Mouse (Mus musculus): Measurements from ENCODE around the gene Smurf2. TPM values are rescaled to one million over a fixed set of nuclear protein-coding genes. Genes with fewer than 3 reads are reported as not detected.

The Smurf2 gene
- polyA plus RNA-seq, 1 experiment from 2014 or later: 17.8 TPM

DNA sequence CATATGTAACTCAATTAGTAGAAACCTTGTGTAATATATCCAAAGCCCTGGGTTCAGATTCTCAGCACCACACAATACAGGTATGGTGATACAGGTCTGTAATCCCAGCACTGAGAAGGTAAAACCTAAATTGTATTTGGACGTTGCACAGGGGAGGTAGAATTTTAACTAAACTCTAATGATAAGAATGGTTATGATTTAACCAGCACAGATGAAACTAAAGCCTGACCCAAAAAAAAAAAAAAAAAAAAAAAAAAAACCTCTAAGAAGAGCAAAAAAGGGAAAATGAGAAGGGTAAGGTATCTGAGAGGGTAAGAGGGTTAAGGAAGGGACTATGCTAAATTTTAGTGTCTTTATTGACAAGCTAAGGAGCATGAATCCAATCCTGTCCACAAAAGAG lies 20.7 kb downstream of the Smurf2 start:
- Histone ChIP-seq H3K27ac (replicated peaks) (no peak overlapping the region), H3K9ac (replicated peaks) (no peak overlapping the region), H3K36me3 (no peaks in the 10 kb centered on the region), H3K4me1 (no peaks in the 10 kb centered on the region), H3K27me3 (no peaks in the 10 kb centered on the region), H3K9me3 (no peaks in the 10 kb centered on the region), H3K4me2 (replicated peaks) (no peak overlapping the region), H3K4me3 (no peak overlapping the region)
- 85% methylated on average over 1 of the region's 1 CpGs for WGBS
- ATAC-seq (ENCODE audit: low FRiP score, low read depth): no peak

DNA sequence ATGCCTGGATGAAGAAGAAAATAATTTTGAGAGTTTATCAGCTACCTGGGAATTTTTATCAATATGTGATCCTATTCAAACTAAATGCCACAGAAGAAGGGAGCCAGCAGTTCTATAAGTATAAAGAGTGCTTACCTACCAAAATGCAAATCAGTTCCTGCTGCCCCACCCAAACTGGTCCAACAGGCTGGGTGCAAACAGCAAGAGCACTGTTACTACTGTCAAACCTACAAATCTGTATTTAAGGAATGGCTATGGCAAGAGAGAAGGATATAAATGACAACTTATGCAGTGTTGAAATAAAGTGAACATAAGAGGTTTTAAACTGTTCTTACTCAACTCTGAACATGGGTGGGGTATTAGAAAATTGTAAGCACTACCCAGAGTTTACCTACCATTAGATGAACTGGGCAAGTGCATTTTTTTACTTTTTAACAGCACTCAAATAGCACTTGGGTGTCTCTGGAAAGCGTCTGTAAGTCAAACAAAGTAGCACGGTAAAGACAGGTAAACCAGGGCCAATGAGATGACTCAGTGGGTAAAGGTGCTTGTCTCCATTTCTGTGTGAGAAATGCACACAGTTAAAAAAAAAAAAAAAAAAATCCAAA lies 23.9 kb downstream of the Smurf2 start:
- H3K9me3 ChIP-seq: no peaks in the 10 kb centered on the region
- no peak for ATAC-seq (ENCODE audit: low FRiP score, low read depth)
- no peak overlapping the region for H3K4me2 ChIP-seq (replicated peaks)
- H3K9ac ChIP-seq (replicated peaks): no peak overlapping the region
- 92% methylated on average over 2 of the region's 2 CpGs for WGBS
- no peaks in the 10 kb centered on the region for H3K27me3 ChIP-seq
- no peak overlapping the region for H3K4me3 ChIP-seq
- H3K4me1 ChIP-seq: no peaks in the 10 kb centered on the region
- no peaks in the 10 kb centered on the region for H3K36me3 ChIP-seq
- no peak overlapping the region for H3K27ac ChIP-seq (replicated peaks)

DNA sequence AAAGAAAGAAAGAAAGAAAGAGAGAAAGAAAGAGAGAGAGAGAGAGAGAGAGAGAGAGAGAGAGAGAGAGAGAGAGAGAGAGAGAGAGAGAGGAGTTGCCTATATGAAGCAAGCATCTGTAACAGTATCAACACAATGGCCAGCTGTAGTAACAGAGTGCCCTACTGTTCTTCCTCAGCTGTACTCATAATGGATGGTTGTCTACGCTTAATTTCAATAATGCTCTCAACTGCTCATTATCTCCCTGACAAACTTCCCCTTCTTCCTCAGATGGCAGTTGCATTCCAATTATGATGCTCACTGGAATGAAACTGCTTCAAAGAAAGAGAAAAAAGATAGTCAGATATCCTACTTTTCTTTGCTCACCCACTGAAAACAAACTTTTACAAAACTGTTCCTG lies 36.9 kb downstream of the Smurf2 start:
- no peak overlapping the region for H3K4me2 ChIP-seq (replicated peaks)
- no peak overlapping the region for H3K27ac ChIP-seq (replicated peaks)
- H3K36me3 ChIP-seq: no peaks in the 10 kb centered on the region
- H3K4me3 ChIP-seq: no peak overlapping the region
- WGBS: 100% methylated on average over 1 of the region's 1 CpGs
- no peaks in the 10 kb centered on the region for H3K9me3 ChIP-seq
- H3K27me3 ChIP-seq: no peaks in the 10 kb centered on the region
- ATAC-seq (ENCODE audit: low FRiP score, low read depth): no peak
- H3K9ac ChIP-seq (replicated peaks): no peak overlapping the region
- peaks cover 3% of the 10 kb centered on the region; the same call in 1 of the 2 replicates for H3K4me1 ChIP-seq

DNA sequence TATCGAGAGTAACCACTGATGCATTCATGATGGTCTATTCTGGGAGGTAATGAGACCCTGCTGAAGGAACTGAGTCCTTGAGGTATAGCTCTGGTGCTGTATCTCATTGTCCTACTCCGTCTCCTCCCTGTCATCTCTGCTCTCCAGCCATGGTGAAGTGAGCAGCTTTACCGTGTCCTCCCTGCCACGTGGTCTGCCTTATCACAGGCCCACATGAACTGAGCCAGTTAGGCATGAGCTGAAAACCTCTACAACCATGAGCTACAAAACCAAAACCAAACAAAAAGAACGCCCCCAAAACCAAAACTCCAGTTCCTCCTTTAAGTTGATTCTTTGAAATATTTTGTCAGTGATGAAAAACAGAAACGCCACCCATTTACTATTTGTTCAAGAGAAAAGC lies 47.9 kb downstream of the Smurf2 start:
- Histone ChIP-seq H3K4me2 (replicated peaks) (no peak overlapping the region), H3K4me1 (no peaks in the 10 kb centered on the region), H3K27me3 (no peaks in the 10 kb centered on the region), H3K9me3 (no peaks in the 10 kb centered on the region), H3K36me3 (peaks cover 21% of the 10 kb centered on the region), H3K27ac (replicated peaks) (no peak overlapping the region), H3K9ac (replicated peaks) (no peak overlapping the region), H3K4me3 (no peak overlapping the region)
- no peak for ATAC-seq (ENCODE audit: low FRiP score, low read depth)
- 92% methylated on average over 6 of the region's 6 CpGs for WGBS

DNA sequence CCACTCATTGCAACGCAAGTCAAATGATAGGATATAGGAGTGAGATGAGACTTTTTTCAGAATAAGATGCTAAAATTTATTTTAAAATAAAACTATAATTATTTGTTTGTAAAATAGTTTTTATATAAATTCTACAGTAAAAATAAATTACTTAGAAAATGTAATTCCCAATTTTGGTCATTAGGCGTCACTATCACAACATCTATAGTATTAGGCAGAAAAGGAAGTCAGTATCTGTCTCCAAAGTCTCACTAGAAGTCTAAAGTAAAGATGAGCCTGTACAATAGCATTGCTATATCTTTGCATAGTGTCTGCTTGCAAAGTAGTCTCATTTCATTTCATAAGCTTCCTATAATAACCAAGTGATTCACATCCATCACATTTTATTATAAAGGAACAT lies 69.1 kb downstream of the Smurf2 start:
- 67% methylated on average over 2 of the region's 2 CpGs for WGBS
- Histone ChIP-seq H3K4me1 (no peaks in the 10 kb centered on the region), H3K4me3 (no peak overlapping the region), H3K36me3 (peaks cover 45% of the 10 kb centered on the region), H3K4me2 (replicated peaks) (no peak overlapping the region), H3K27ac (replicated peaks) (no peak overlapping the region), H3K9ac (replicated peaks) (no peak overlapping the region), H3K9me3 (no peaks in the 10 kb centered on the region), H3K27me3 (no peaks in the 10 kb centered on the region)
- no peak for ATAC-seq (ENCODE audit: low FRiP score, low read depth)

DNA sequence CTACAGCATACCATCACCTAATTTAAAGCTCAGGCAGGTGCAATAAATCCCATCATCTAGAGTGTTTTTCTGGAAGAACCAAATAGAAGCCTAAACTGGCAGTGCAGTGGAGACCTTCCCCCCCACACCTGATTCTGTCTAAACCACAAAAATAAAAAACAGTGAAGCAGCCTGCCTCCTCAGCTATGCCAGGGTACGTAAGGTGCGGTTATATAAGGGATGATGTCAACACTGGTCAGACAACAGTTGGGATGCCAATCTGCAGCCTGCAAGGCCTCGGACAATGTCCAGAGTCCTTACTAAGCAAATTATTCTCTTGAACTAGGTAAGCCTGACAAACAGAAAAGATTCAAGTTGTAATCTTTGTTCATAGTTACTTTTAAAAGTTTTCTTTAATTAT lies 78.5 kb downstream of the Smurf2 start:
- no peak for ATAC-seq (ENCODE audit: low FRiP score, low read depth)
- no peaks in the 10 kb centered on the region for H3K9me3 ChIP-seq
- no peak overlapping the region for H3K9ac ChIP-seq (replicated peaks)
- no peaks in the 10 kb centered on the region for H3K4me1 ChIP-seq
- H3K36me3 ChIP-seq: peaks cover 52% of the 10 kb centered on the region
- H3K4me2 ChIP-seq (replicated peaks): no peak overlapping the region
- no peaks in the 10 kb centered on the region for H3K27me3 ChIP-seq
- no peak overlapping the region for H3K4me3 ChIP-seq
- H3K27ac ChIP-seq (replicated peaks): no peak overlapping the region
- WGBS: 96% methylated on average over 3 of the region's 3 CpGs

DNA sequence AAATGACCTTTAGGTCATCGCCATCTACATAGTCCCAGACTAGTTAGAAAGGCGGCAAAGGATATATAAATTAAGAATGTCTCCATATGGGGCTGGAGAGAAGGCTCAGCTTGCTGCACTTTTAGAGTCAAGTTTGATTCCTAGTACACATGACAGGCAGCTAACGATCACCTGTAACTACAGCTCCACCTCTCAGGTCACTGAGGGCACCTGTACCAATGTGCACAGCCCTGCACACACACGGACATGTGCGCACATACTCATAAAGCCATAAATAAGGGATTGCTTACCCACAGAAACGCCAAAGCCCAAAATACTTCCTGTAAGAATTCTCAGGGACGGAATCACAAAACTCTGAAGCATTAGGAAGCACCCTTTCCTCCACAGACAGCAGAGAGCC lies 92.4 kb downstream of the Smurf2 start:
- Histone ChIP-seq H3K36me3 (peaks cover 68% of the 10 kb centered on the region), H3K4me1 (no peaks in the 10 kb centered on the region), H3K27ac (replicated peaks) (no peak overlapping the region), H3K9me3 (no peaks in the 10 kb centered on the region), H3K4me3 (no peak overlapping the region), H3K4me2 (replicated peaks) (no peak overlapping the region), H3K9ac (replicated peaks) (no peak overlapping the region), H3K27me3 (no peaks in the 10 kb centered on the region)
- 98% methylated on average over 7 of the region's 7 CpGs for WGBS
- no peak for ATAC-seq (ENCODE audit: low FRiP score, low read depth)

DNA sequence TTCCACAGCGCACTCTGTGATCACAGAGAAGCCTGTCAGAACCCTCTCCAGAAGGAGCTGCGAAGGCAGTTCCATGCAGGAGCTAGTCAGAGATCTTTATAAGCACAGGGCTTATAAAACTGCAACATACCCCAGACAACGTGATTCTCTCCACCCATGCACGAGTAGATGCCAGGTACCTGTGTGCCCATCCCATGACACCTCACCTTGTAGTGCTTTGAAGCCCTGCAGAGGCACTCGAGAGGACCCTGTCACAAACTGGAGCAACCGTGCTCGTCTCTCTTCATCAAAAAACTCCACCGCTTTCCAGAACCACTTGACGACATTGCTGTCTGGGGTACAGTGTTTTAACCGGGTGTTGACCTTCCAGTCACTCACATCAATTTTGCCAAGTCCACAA lies 96.1 kb downstream of the Smurf2 start:
- Histone ChIP-seq H3K4me3 (no peak overlapping the region), H3K36me3 (peaks cover 72% of the 10 kb centered on the region), H3K9ac (replicated peaks) (no peak overlapping the region), H3K4me1 (no peaks in the 10 kb centered on the region), H3K9me3 (no peaks in the 10 kb centered on the region), H3K27ac (replicated peaks) (no peak overlapping the region), H3K4me2 (replicated peaks) (no peak overlapping the region), H3K27me3 (no peaks in the 10 kb centered on the region)
- ATAC-seq (ENCODE audit: low FRiP score, low read depth): no peak
- WGBS: 94% methylated on average over 10 of the region's 10 CpGs

DNA sequence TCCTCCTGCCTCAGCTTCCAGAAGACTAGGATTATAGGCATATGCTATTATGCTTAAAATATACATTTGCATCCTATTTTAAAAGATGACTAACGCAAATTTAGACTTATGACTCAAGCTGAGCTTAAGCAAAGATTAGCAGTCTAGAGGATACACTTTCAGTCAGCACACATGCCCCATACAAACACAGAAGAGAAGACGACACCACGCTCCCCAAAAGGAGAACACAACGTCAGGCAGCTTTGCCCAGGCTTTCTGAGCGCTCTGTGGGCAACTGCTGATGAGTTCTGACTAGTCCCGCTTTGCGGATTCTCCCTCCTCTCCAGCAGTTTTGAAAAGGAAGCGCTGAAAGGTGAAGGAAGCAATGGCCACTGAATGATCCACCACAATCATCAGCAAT lies 96.8 kb downstream of the Smurf2 start:
- 96% methylated on average over 8 of the region's 8 CpGs for WGBS
- Histone ChIP-seq H3K9ac (replicated peaks) (no peak overlapping the region), H3K9me3 (no peaks in the 10 kb centered on the region), H3K27ac (replicated peaks) (no peak overlapping the region), H3K36me3 (peaks cover 75% of the 10 kb centered on the region), H3K4me3 (no peak overlapping the region), H3K4me2 (replicated peaks) (no peak overlapping the region), H3K27me3 (no peaks in the 10 kb centered on the region), H3K4me1 (no peaks in the 10 kb centered on the region)
- no peak for ATAC-seq (ENCODE audit: low FRiP score, low read depth)

DNA sequence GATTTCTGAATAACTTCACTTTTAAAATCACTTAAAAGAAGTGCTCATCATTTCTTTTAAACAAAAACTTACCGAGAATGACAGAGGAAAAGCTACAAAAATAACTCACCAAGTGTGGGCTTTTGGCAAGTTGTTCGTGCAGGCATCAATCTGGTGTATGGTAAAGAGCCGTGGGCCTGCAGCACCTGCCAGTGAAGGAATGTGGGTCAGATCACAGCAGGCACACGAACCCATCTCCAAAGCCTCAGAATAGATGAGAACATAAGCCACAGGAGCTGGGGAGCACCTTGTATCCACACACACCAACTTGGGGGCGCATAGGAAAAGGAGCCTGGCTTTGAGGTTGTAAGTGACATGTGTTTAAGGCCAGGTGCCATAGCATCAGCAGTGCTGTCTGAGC lies 97.6 kb downstream of the Smurf2 start:
- no peak overlapping the region for H3K9ac ChIP-seq (replicated peaks)
- no peak overlapping the region for H3K4me3 ChIP-seq
- H3K9me3 ChIP-seq: no peaks in the 10 kb centered on the region
- H3K4me1 ChIP-seq: no peaks in the 10 kb centered on the region
- peaks cover 73% of the 10 kb centered on the region for H3K36me3 ChIP-seq
- H3K27me3 ChIP-seq: no peaks in the 10 kb centered on the region
- no peak for ATAC-seq (ENCODE audit: low FRiP score, low read depth)
- no peak overlapping the region for H3K4me2 ChIP-seq (replicated peaks)
- H3K27ac ChIP-seq (replicated peaks): no peak overlapping the region
- 85% methylated on average over 5 of the region's 5 CpGs for WGBS

DNA sequence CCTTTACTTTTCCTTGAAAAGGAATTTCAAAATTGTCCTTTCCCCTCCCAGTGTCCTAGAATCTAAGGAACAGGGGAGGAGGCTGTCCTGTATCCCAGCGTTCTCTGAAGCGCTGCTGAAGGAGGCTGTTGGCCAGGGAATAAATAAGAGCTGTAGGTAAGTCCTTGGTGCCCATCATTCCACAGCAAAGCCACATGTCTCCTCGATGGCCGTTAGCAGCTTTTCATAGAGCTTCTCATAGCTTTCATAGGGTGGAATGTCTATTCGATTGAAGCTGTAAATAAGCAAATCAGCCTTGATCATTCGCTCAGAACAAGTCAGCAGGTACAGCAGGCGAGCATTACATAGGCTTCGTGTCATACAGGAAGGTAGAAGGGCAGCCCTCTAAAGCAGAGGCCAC lies 98.0 kb downstream of the Smurf2 start:
- no peak overlapping the region for H3K4me2 ChIP-seq (replicated peaks)
- H3K36me3 ChIP-seq: peaks cover 72% of the 10 kb centered on the region
- no peaks in the 10 kb centered on the region for H3K4me1 ChIP-seq
- H3K27ac ChIP-seq (replicated peaks): no peak overlapping the region
- H3K27me3 ChIP-seq: no peaks in the 10 kb centered on the region
- H3K4me3 ChIP-seq: no peak overlapping the region
- ATAC-seq (ENCODE audit: low FRiP score, low read depth): no peak
- H3K9ac ChIP-seq (replicated peaks): no peak overlapping the region
- H3K9me3 ChIP-seq: no peaks in the 10 kb centered on the region
- WGBS: 94% methylated on average over 8 of the region's 8 CpGs

DNA sequence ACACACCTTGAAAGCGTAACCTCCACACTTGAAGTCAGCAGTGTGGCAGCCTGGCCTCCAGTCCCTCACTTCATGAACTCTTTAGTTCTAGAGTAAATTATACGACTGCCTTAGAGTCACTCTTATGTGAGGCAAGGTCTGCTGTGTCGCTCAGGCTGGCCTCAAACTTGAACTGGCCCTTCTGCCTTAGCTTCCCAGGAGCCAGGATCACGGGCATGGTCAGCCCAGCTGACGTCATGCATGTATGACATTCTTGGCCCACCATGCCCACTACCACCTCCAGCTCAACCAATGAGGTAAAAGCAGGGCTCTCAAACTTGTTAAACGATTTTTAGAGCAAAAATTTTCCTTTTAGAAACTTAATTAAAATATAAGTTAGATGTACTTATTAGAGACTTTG lies 99.1 kb downstream of the Smurf2 start:
- 88% methylated on average over 6 of the region's 6 CpGs for WGBS
- Histone ChIP-seq H3K4me2 (replicated peaks) (no peak overlapping the region), H3K27ac (replicated peaks) (no peak overlapping the region), H3K27me3 (no peaks in the 10 kb centered on the region), H3K36me3 (peaks cover 76% of the 10 kb centered on the region), H3K9me3 (no peaks in the 10 kb centered on the region), H3K4me1 (no peaks in the 10 kb centered on the region), H3K9ac (replicated peaks) (no peak overlapping the region), H3K4me3 (no peak overlapping the region)
- ATAC-seq (ENCODE audit: low FRiP score, low read depth): no peak

DNA sequence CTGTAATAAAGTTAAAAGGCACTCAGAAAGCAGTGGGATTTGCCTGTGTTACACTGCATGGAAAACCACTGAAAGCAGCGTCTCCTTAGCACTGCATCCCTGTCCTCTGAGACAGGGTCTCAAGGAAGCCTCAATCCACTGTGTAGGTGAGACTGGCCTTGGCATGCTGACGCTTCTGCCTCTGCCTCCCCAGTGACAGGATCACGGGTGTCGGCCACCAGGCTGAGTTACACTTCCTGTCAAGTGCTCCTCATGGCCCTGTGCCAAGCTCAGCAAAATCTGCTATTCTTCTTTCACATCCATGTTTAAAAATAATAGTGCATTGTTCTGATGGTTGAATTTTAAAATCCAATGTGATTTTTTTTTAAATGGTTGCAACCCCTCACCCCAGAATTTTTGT lies 99.5 kb downstream of the Smurf2 start:
- 81% methylated on average over 4 of the region's 4 CpGs for WGBS
- H3K36me3 ChIP-seq: peaks cover 76% of the 10 kb centered on the region
- no peaks in the 10 kb centered on the region for H3K4me1 ChIP-seq

More for the DNA sequence above, 99.5 kb downstream of the Smurf2 start:
- H3K27me3 ChIP-seq: no peaks in the 10 kb centered on the region
- H3K4me2 ChIP-seq (replicated peaks): no peak overlapping the region
- ATAC-seq (ENCODE audit: low FRiP score, low read depth): no peak
- no peaks in the 10 kb centered on the region for H3K9me3 ChIP-seq
- no peak overlapping the region for H3K9ac ChIP-seq (replicated peaks)
- H3K27ac ChIP-seq (replicated peaks): no peak overlapping the region; the same call in 1 of the 2 replicates
- H3K4me3 ChIP-seq: no peak overlapping the region

Data from midbrain, embryonic 12.5 days (tissue).